Mouse (Mus musculus) heart, embryonic 14.5 days (tissue): ENCODE measurements around the gene Xpr1. TPM values are rescaled to one million over a fixed set of nuclear protein-coding genes. Genes with fewer than 3 reads are reported as not detected.

Experiments
- ATAC-seq: fragments of 200-750 bp; cut with Nextera tagmentation; 2 replicates; pipeline ENCODE4 v1.8.0; 2017; ENCODE audit warnings: low read depth, moderate TSS enrichment; ENCODE audit not compliant: insufficient number of reproducible peaks, insufficient read depth, low FRiP score
- H3K27ac ChIP-seq, 2 experiments: fragments of 200-500 bp in 1 of 2; fragments of 300-500 bp in 1 of 2; sonication (generic) in 1 of 2; replicated peaks in 1 of 2; 2 replicates each; pipeline ENCODE4 v1.5.1; 2012 to 2014; ENCODE audit warnings: low read depth in 2 of 2, low read length in 2 of 2, control low read depth in 1 of 2, mild to moderate bottlenecking in 1 of 2, mixed read lengths in 1 of 2; ENCODE audit not compliant: control insufficient read depth in 1 of 2, insufficient read depth in 1 of 2
- H3K27me3 ChIP-seq: fragments of 300-500 bp; sonication (generic); 2 replicates; pipeline ENCODE4 v1.6.1; 2014; ENCODE audit warnings: mild to moderate bottlenecking, low read length, control low read depth; ENCODE audit not compliant: control insufficient read depth, insufficient read depth
- H3K36me3 ChIP-seq: fragments of 300-500 bp; sonication (generic); 2 replicates; pipeline ENCODE4 v1.6.1; 2014; ENCODE audit warnings: mild to moderate bottlenecking, control low read depth, low read length, mixed read lengths; ENCODE audit not compliant: control insufficient read depth, insufficient read depth
- H3K4me1 ChIP-seq, 2 experiments: fragments of 200-500 bp in 1 of 2; fragments of 300-500 bp in 1 of 2; sonication (generic) in 1 of 2; 2 replicates each; pipeline ENCODE4 v1.6.1; 2012 to 2014; ENCODE audit warnings: low read length in 2 of 2, control low read depth in 1 of 2, mixed read lengths in 1 of 2; ENCODE audit not compliant: control insufficient read depth in 2 of 2, insufficient read depth in 2 of 2
- H3K4me2 ChIP-seq: fragments of 300-500 bp; sonication (generic); 2 replicates; pipeline ENCODE4 v1.6.1; 2014; ENCODE audit warnings: mild to moderate bottlenecking, low read length
- H3K4me3 ChIP-seq, 2 experiments: fragments of 200-500 bp in 1 of 2; fragments of 300-500 bp in 1 of 2; sonication (generic) in 1 of 2; 2 replicates each; pipeline ENCODE4 v1.5.1; 2012 to 2014; ENCODE audit warnings: low read length in 2 of 2, mild to moderate bottlenecking in 2 of 2, control low read depth in 1 of 2, low read depth in 1 of 2, moderate library complexity in 1 of 2; ENCODE audit not compliant: control insufficient read depth in 1 of 2, insufficient read depth in 1 of 2
- H3K9ac ChIP-seq: fragments of 300-500 bp; sonication (generic); 2 replicates; pipeline ENCODE4 v1.6.1; 2014; ENCODE audit warnings: mild to moderate bottlenecking, low read length
- H3K9me3 ChIP-seq: fragments of 300-500 bp; sonication (generic); 2 replicates; pipeline ENCODE4 v1.6.1; 2016; ENCODE audit warnings: low read length, control low read depth; ENCODE audit not compliant: control insufficient read depth
- WGBS: fragments of 180-500 bp; shearing (Covaris S2); extraction: QIAGEN DNeasy Blood & Tissue Kit; methylation state at CpG from one replicate; pipeline ENCODE4 v1.1.7; 2014; 5-methylcytosine and 5-hydroxymethylcytosine counted together
- polyA plus RNA-seq: library from polyadenylated mRNA; unstranded; fragments of >200 nt; fragmentation: Nextera tagmentation; extraction: Ambion mirVana; gene quantifications from 2 replicates; pipeline ENCODE4 v1.2.1, GENCODE M21; 2014

Gene Xpr1
- polyA plus RNA-seq, 1 experiment from 2014 or later = 10.9 TPM

- Histone ChIP-seq H3K27me3 (no peaks in the 10 kb centered on the region), H3K9ac (no peak overlapping the region), H3K9me3 (no peaks in the 10 kb centered on the region), H3K4me3 (no peak overlapping the region), H3K27ac (no peak overlapping the region), H3K4me1 (peaks cover 0 to 2% of the 10 kb centered on the region in 2 experiments; a peak in 2 of 4 replicates), H3K36me3 (peaks cover 10% of the 10 kb centered on the region; the same call in 1 of the 2 replicates), H3K4me2 (no peak overlapping the region)
- WGBS = 93% methylated on average over 4 of the region's 4 CpGs
- ATAC-seq = no peak
Measured at GRCm38 (mm10) chr1:155386551-155386950, 30.7 kb downstream of the Xpr1 start.

DNA sequence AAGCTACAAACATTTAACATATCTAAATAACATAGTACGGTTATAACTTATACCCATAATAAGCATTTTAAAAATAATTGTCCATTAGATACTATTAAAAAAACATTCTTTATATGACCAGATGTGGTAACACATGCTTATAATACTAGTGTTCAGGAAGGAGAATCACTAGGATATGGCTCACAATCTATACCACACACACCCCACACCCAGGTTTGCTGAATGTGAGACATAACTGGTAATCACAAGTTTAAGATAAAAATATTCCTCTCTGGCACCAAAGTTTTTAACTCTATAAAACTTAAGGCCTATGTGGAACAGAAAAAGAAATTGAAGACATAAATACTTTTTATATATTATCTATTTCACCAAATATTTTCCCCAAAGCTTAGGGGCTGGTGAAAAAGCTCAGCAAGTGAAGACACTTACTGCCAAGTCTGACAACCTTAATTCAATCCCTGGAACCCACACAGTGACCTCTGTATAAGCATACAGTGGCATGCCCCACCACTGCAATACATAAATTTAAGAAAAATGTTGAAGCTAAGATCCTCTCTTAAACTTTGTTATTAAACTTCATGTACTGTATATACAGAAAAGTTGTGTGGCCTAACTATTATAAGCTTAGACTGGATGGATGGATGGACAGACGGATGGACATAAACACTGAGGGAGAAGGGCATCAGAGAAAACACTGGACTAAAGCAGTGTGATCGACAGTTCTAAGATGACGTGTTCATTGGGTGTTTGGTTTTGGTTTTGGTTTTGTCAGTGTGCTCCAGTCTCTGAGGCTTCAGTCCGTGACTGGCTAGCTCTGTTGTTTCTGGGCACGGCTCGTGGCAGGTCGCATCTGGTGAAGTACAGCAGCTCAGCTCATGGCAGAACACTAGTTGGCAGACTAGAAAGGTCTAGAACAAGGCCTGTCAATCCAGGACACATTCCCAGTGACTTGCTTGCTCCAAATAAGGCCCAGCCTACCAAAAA, 33.6 kb downstream of the Xpr1 start:
- Histone ChIP-seq H3K9me3 (no peaks in the 10 kb centered on the region), H3K36me3 (peaks cover 10% of the 10 kb centered on the region; the same call in 1 of the 2 replicates), H3K9ac (no peak overlapping the region), H3K4me1 (no peaks in the 10 kb centered on the region), H3K27ac (no peak overlapping the region), H3K4me2 (no peak overlapping the region), H3K4me3 (no peak overlapping the region), H3K27me3 (no peaks in the 10 kb centered on the region)
- 91% methylated on average over 8 of the region's 8 CpGs for WGBS
- no peak for ATAC-seq

GRCm38 (mm10) chr1:155381931-155382330, 35.3 kb downstream of the Xpr1 start:
- WGBS = 73% methylated on average over 1 of the region's 1 CpGs
- Histone ChIP-seq H3K9me3 (no peaks in the 10 kb centered on the region), H3K27ac (no peak overlapping the region), H3K36me3 (peaks cover 10% of the 10 kb centered on the region; the same call in 1 of the 2 replicates), H3K27me3 (no peaks in the 10 kb centered on the region), H3K4me3 (no peak overlapping the region), H3K4me1 (no peaks in the 10 kb centered on the region), H3K9ac (no peak overlapping the region), H3K4me2 (no peak overlapping the region)
- no peak for ATAC-seq

- Histone ChIP-seq H3K27me3 (no peaks in the 10 kb centered on the region), H3K9me3 (no peaks in the 10 kb centered on the region), H3K4me1 (no peaks in the 10 kb centered on the region), H3K4me2 (no peak overlapping the region), H3K4me3 (no peak overlapping the region), H3K9ac (no peak overlapping the region), H3K36me3 (peaks cover 10% of the 10 kb centered on the region; the same call in 1 of the 2 replicates), H3K27ac (no peak overlapping the region)
- WGBS = 97% methylated on average over 1 of the region's 1 CpGs
- ATAC-seq = no peak
Measured at GRCm38 (mm10) chr1:155379289-155379688, 37.9 kb downstream of the Xpr1 start.

DNA sequence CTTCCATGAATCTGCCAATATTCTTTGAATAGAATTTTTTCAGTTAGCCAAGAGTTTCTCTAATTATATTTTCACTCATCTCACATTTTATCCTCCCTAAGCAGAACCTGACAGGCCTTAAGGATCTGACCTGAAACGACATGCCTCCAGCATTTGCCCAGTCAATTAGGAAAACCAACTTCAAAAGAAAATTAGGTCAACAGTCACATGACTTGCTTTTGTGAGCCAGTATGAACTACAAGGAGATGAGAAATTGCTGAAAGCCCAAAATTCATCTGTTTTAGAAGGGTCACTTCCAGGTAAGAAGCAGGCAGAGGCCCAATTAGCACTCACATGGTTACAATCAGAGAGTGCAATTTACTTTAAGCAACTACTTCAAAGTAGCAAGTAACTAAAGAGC, 44.4 kb downstream of the Xpr1 start:
- WGBS = 88% methylated on average over 1 of the region's 1 CpGs

DNA sequence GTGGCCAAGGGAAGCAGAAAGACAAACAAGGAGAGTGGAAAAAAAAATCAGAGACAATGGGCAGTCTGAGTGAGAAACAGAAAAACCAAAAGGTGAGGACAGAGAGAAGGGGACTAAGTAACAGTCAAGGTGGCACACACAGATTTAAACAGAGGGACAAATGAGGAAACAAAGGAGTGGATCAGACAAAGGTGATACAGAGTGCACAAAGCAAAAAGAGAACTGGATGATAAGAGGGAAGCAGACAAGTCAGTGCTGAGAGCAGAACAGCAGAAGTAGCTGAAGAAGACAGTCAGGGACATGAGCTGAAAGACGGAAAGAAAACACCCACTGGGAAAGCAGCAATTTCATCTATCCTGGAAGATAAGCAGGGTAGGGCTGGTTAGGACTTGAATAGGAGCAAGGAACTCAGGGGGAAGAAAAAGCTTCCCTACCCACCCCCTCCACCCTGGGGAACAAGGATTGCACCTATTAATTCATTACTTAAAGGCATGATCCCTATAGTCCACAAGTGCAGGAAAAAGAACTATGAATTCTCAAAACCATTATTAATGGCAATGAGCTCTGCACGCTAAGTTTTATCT, 47.0 kb downstream of the Xpr1 start:
- H3K4me3 ChIP-seq = no peak overlapping the region
- no peak overlapping the region for H3K4me2 ChIP-seq
- H3K27me3 ChIP-seq = no peaks in the 10 kb centered on the region
- no peak overlapping the region for H3K27ac ChIP-seq
- WGBS = 48% methylated on average over 2 of the region's 2 CpGs
- H3K9ac ChIP-seq = no peak overlapping the region
- peaks cover 0 to 9% of the 10 kb centered on the region in 2 experiments; a peak in 1 of 4 replicates for H3K4me1 ChIP-seq
- H3K36me3 ChIP-seq = no peaks in the 10 kb centered on the region
- no peaks in the 10 kb centered on the region for H3K9me3 ChIP-seq
- no peak for ATAC-seq

More for the DNA sequence above, 44.4 kb downstream of the Xpr1 start:
- H3K4me2 ChIP-seq = no peak overlapping the region
- H3K4me1 ChIP-seq = peaks cover 0 to 9% of the 10 kb centered on the region in 2 experiments; a peak in 1 of 4 replicates
- no peaks in the 10 kb centered on the region for H3K9me3 ChIP-seq
- H3K4me3 ChIP-seq = no peak overlapping the region
- H3K27me3 ChIP-seq = no peaks in the 10 kb centered on the region
- H3K27ac ChIP-seq = no peak overlapping the region
- no peaks in the 10 kb centered on the region for H3K36me3 ChIP-seq
- no peak overlapping the region for H3K9ac ChIP-seq
- no peak for ATAC-seq

- no peak for ATAC-seq
- WGBS = 89% methylated on average over 4 of the region's 4 CpGs
Measured at GRCm38 (mm10) chr1:155366366-155366765, 50.8 kb downstream of the Xpr1 start.

More at GRCm38 (mm10) chr1:155366366-155366765, 50.8 kb downstream of the Xpr1 start:
- Histone ChIP-seq H3K9me3 (no peaks in the 10 kb centered on the region), H3K4me1 (peaks cover 0 to 9% of the 10 kb centered on the region in 2 experiments; a peak in 1 of 4 replicates), H3K4me2 (no peak overlapping the region), H3K27me3 (no peaks in the 10 kb centered on the region), H3K36me3 (no peaks in the 10 kb centered on the region), H3K27ac (no peak overlapping the region), H3K4me3 (no peak overlapping the region), H3K9ac (no peak overlapping the region)
